In the genomic region with DNA sequence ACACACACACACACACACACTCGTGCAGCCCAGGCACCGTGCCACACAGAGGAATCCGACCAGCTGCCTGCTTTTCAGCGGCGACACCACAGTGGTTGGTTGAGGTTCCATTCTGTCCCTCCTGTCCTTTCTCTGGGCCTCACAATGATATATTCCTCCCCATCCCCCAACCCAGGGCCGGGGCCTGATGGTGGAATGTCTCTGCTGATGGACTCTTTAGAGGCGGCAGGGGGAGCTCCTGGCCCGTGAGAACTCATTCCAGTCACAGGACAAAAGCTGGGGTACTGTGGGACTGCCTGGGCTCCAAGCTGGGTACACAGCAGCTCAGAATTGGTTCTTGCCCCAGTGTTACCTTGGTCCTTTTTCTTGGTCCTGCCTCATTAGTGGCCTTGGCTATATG, we compare ENCODE assay signal across 8 mouse cellular contexts.
DNase-seq lines count a peak whose midpoint lies in the region; ATAC-seq and TF ChIP-seq lines count a peak whose summit lies in the region.

No protein-coding gene starts in this region.

- H3K4me1 ChIP-seq in spleen, adult 2 months (ENCODE audit: control insufficient read depth, insufficient read depth, insufficient read length), result no peaks in the 10 kb centered on the region
- H3K4me1 ChIP-seq in forebrain, postnatal 0 days (ENCODE audit: insufficient read depth), result peaks cover 25% of the 10 kb centered on the region
- peaks cover 28% of the 10 kb centered on the region for H3K4me1 ChIP-seq in hindbrain, embryonic 16.5 days (ENCODE audit: control insufficient read depth, insufficient read depth, low read depth, low read length)
- peaks cover 91% of the 10 kb centered on the region for H3K4me1 ChIP-seq in midbrain, embryonic 15.5 days

- H3K36me3 ChIP-seq in spleen, adult 2 months (ENCODE audit: control insufficient read depth, insufficient read depth, low read length), result no peaks in the 10 kb centered on the region
- no peaks in the 10 kb centered on the region for H3K36me3 ChIP-seq in forebrain, postnatal 0 days (ENCODE audit: insufficient read depth)
- no peaks in the 10 kb centered on the region for H3K36me3 ChIP-seq in hindbrain, embryonic 16.5 days (ENCODE audit: control insufficient read depth, insufficient read depth, low read length)
- no peaks in the 10 kb centered on the region for H3K36me3 ChIP-seq in midbrain, embryonic 15.5 days (replicated peaks)

- TF ChIP-seq POLR2A in spleen, adult 2 months (IDR thresholded peaks at IDR 0.05; ENCODE audit: low read depth, low read length), result no peak

- H3K27me3 ChIP-seq in spleen, adult 2 months (ENCODE audit: control insufficient read depth, insufficient read depth, low read length), result no peaks in the 10 kb centered on the region
- H3K27me3 ChIP-seq in forebrain, postnatal 0 days (ENCODE audit: insufficient read depth, low read length), result no peaks in the 10 kb centered on the region
- no peaks in the 10 kb centered on the region for H3K27me3 ChIP-seq in hindbrain, embryonic 16.5 days (replicated peaks; ENCODE audit: control insufficient read depth, insufficient read depth, low read length)
- no peaks in the 10 kb centered on the region for H3K27me3 ChIP-seq in midbrain, embryonic 15.5 days (replicated peaks)

- H3K9me3 ChIP-seq in forebrain, postnatal 0 days (ENCODE audit: low read length), result no peaks in the 10 kb centered on the region
- H3K9me3 ChIP-seq in hindbrain, embryonic 16.5 days (ENCODE audit: control insufficient read depth, low read length), result no peaks in the 10 kb centered on the region
- no peaks in the 10 kb centered on the region for H3K9me3 ChIP-seq in midbrain, embryonic 15.5 days

- peak; percentile 33; the same call in 1 of the 2 replicates for TF ChIP-seq CTCF in spleen, adult 2 months (IDR thresholded peaks at IDR 0.05; ENCODE audit: extremely low read depth, insufficient read depth, insufficient read length, insufficient replicate concordance)
- TF ChIP-seq CTCF in forebrain, postnatal 0 days (IDR thresholded peaks at IDR 0.05; ENCODE audit: low read depth), result peak; percentile 89

- no peak overlapping the region for H3K27ac ChIP-seq in spleen, adult 2 months (ENCODE audit: insufficient read depth, low read length)
- H3K27ac ChIP-seq in forebrain, postnatal 0 days (ENCODE audit: low read depth, low read length), result no peak overlapping the region
- no peak overlapping the region for H3K27ac ChIP-seq in hindbrain, embryonic 16.5 days (ENCODE audit: low read depth, low read length)
- peak overlapping the region; percentile 81 for H3K27ac ChIP-seq in midbrain, embryonic 15.5 days

- WGBS in spleen, adult 2 months, result 10% methylated on average over 8 of the region's 8 CpGs
- WGBS in forebrain, postnatal 0 days, result 1% methylated on average over 8 of the region's 8 CpGs
- 2% methylated on average over 8 of the region's 8 CpGs for WGBS in hindbrain, embryonic 16.5 days
- 2% methylated on average over 8 of the region's 8 CpGs for WGBS in midbrain, embryonic 15.5 days

- peak in 1 of 2 experiments; percentile 33 for DNase-seq in spleen, adult 2 months (ENCODE audit: low read depth in 1 of 2, low spot score in 2 of 2)
- DNase-seq in spleen, postnatal 4 days (ENCODE audit: low spot score in 2 of 2), result no peak
- peak; percentile 31 for DNase-seq in cerebellum, adult 11-12 months
- DNase-seq in forebrain, postnatal 0 days, result peak; percentile 88
- peak; percentile 83 for DNase-seq in left cerebral cortex, postnatal 4 days
- DNase-seq in testis, postnatal 10 days (ENCODE audit: low spot score), result peak; percentile 72

- intact Hi-C loops in left cerebral cortex, postnatal 4 days (cut with DNase I), result loop anchor here (5.0 kb wide), 1 partner anchor 572 kb away; no protein-coding TSS in a partner anchor

- H3K4me3 ChIP-seq in spleen, adult 2 months (ENCODE audit: extremely low read depth, insufficient read depth, insufficient read length), result no peak overlapping the region
- no peak overlapping the region for H3K4me3 ChIP-seq in forebrain, postnatal 0 days (ENCODE audit: low read depth, low read length)
- H3K4me3 ChIP-seq in hindbrain, embryonic 16.5 days (ENCODE audit: low read length), result no peak overlapping the region
- no peak overlapping the region for H3K4me3 ChIP-seq in midbrain, embryonic 15.5 days

- peak; percentile 92 for ATAC-seq in forebrain, postnatal 0 days
- peak; percentile 85 for ATAC-seq in hindbrain, embryonic 16.5 days
- peak; percentile 84 for ATAC-seq in midbrain, embryonic 15.5 days (replicated peaks)

- no peak overlapping the region for H3K4me2 ChIP-seq in forebrain, postnatal 0 days (ENCODE audit: low read depth)
- no peak overlapping the region for H3K4me2 ChIP-seq in hindbrain, embryonic 16.5 days (ENCODE audit: low read length)
- no peak overlapping the region for H3K4me2 ChIP-seq in midbrain, embryonic 15.5 days

- H3K9ac ChIP-seq in forebrain, postnatal 0 days, result no peak overlapping the region
- H3K9ac ChIP-seq in hindbrain, embryonic 16.5 days (ENCODE audit: low read depth, low read length), result no peak overlapping the region; the same call in 1 of the 2 replicates
- no peak overlapping the region for H3K9ac ChIP-seq in midbrain, embryonic 15.5 days

Comparison
In these comparisons a context has a peak if more than half of its experiments do, and no peak if none do; other contexts are left out.
1. DNase-seq: peak in cerebellum, adult 11-12 months (single experiment), forebrain, postnatal 0 days (single experiment), left cerebral cortex, postnatal 4 days (single experiment) and testis, postnatal 10 days (single experiment); none in spleen, postnatal 4 days (0 of 2).
2. Peak in every context shown above with its lines, with median percentiles within 50 percentile points of each other: ATAC-seq.